Mouse (Mus musculus) left cerebral cortex, adult 11 months (tissue): ENCODE measurements around the gene Agxt.

ENCODE experiments used
- DNase-seq: peaks from one replicate; pipeline ENCODE4 v3.0.0; 2022; ENCODE audit warnings: low spot score

Agxt gene

GRCm38 (mm10) chr1:93135036-93135526 is at the start of gene Agxt:
Gene Agxt (plus strand): TSS chr1:93135240.
- DNase-seq, result no peak

- DNase-seq, result no peak
Observed at GRCm38 (mm10) chr1:93092582-93092981, 42.5 kb upstream of the Agxt start.

GRCm38 (mm10) chr1:93098956-93099355 is 36.1 kb upstream of the Agxt start:
- no peak for DNase-seq

- DNase-seq, result no peak
Observed at GRCm38 (mm10) chr1:93100243-93100575, 34.8 kb upstream of the Agxt start.

- peak; percentile 62 for DNase-seq
Observed at GRCm38 (mm10) chr1:93100576-93101491, 34.2 kb upstream of the Agxt start.

- peak; percentile 85 for DNase-seq
Observed at GRCm38 (mm10) chr1:93101571-93102061, 33.4 kb upstream of the Agxt start, which contains the start of gene Kif1a. Gene Kif1a (minus strand): TSS chr1:93101951.

- DNase-seq, result no peak
Observed at GRCm38 (mm10) chr1:93102700-93103099, 32.3 kb upstream of the Agxt start.

- peak; percentile 72 for DNase-seq
Observed at GRCm38 (mm10) chr1:93114713-93115463, 20.2 kb upstream of the Agxt start.

GRCm38 (mm10) chr1:93115471-93115870 is 19.6 kb upstream of the Agxt start:
- DNase-seq, result no peak

- DNase-seq, result no peak
Observed at GRCm38 (mm10) chr1:93118816-93119215, 16.2 kb upstream of the Agxt start.

- no peak for DNase-seq
Observed at GRCm38 (mm10) chr1:93123179-93123854, 11.7 kb upstream of the Agxt start.

- DNase-seq, result no peak
Observed at GRCm38 (mm10) chr1:93124066-93124465, 11.0 kb upstream of the Agxt start.

GRCm38 (mm10) chr1:93125256-93125655 is 9.8 kb upstream of the Agxt start:
- DNase-seq, result no peak

- DNase-seq, result no peak
Observed at GRCm38 (mm10) chr1:93128209-93128608, 6.8 kb upstream of the Agxt start.

- peak; percentile 44 for DNase-seq
Observed at GRCm38 (mm10) chr1:93128710-93129349, 6.2 kb upstream of the Agxt start.

- DNase-seq, result no peak
Observed at GRCm38 (mm10) chr1:93130242-93130983, 4.6 kb upstream of the Agxt start.

GRCm38 (mm10) chr1:93132676-93133075 is 2.4 kb upstream of the Agxt start:
- no peak for DNase-seq

- DNase-seq, result no peak
Observed at GRCm38 (mm10) chr1:93138534-93138933, 3.5 kb downstream of the Agxt start.

- no peak for DNase-seq
Observed at GRCm38 (mm10) chr1:93139713-93140112, 4.7 kb downstream of the Agxt start.

- no peak for DNase-seq
Observed at GRCm38 (mm10) chr1:93142871-93143270, 7.8 kb downstream of the Agxt start.

- DNase-seq, result no peak
Observed at GRCm38 (mm10) chr1:93144176-93144575, 9.1 kb downstream of the Agxt start.
